Mouse (Mus musculus): ENCODE measurements around the gene Jund.

GRCm38 (mm10) chr8:70695318-70696018 is 3.3 kb upstream of the Jund start:
- no peak for TF ChIP-seq CTCF (IDR thresholded peaks at IDR 0.05; ENCODE audit: insufficient read depth, low read depth, low read length)
- no peak for TF ChIP-seq POLR2A (IDR thresholded peaks at IDR 0.05; ENCODE audit: insufficient read depth, low read depth, low read length)
